Mouse (Mus musculus): ENCODE results near the gene Ralbp1.

Gene Ralbp1

DNA sequence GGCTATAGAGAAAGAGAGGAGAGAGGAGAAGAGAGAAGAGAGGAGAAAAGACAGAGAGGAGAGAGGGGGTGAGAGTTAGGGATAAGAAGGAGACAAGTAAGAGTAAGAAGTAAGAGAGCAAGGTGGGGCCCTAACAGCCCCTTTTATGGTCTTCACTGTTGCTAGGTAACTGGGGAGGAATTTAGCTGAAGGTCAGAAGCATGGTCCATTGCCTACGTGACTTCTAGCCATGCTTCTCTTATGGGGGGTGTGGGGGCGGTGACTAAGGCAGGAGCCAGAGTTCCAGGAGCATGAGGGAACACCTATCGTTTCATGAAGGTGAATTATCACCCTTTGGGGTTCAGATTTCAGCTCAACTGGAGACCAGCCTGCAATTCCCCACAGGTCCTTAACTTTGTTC is 10.4 kb upstream of the Ralbp1 start:
- DNase-seq (ENCODE audit: low read depth): no peak

DNA sequence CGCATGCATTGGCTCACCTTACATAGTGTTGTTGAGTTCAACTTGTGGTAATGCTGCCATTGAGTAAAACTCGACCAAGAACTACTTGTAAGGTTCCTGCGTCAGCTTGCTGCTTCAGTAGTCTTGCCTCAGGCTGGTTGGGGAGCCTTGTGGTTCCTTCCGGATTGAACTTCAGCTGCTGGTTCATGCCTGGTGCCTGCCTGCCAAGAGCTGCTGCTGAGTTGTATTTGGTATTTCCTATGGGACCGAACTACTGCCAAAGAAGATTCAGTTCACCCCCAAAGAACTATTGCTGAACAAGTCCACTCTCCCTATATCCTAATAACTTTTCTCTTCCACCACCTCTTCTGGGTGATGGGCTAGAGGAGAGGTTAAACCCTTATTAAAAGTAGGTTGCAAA is 3.9 kb upstream of the Ralbp1 start:
- DNase-seq (ENCODE audit: low read depth): no peak

DNA sequence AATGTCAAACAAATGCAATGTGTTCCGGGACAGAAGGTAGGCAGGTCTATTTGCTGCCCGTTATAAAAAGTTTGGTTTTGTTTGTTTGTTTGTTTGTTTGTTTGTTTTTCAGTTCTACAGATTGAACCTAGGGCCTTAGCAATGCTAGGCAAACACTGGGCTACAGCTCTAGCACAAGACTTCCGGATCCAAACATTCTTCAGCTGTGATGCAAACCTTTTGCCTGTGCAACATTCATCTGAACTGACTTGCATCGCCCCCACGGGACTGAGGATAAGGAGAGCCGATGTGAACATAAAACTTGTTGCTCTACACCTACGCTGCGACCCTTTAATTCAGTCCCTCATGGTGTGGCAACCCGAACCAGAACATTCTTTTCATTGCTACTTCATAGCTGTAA is 973 bp upstream of the Ralbp1 start:
- DNase-seq (ENCODE audit: low read depth): no peak

DNA sequence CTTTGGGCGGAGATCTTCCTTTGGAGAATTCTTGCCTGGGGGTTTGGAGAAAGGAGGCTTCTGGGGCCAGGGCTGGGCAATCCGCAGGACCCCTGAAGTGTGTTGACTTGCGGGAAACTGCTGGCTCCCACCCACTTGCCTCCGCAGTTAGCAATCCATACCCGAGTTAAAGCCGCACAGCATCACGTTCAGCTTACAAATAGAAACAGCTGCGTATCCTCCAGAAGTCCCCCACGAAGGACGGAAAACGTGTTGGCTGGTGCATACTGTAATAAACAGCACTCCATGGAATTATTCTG is 251 bp downstream of the Ralbp1 start:
- DNase-seq (ENCODE audit: low read depth): no peak

DNA sequence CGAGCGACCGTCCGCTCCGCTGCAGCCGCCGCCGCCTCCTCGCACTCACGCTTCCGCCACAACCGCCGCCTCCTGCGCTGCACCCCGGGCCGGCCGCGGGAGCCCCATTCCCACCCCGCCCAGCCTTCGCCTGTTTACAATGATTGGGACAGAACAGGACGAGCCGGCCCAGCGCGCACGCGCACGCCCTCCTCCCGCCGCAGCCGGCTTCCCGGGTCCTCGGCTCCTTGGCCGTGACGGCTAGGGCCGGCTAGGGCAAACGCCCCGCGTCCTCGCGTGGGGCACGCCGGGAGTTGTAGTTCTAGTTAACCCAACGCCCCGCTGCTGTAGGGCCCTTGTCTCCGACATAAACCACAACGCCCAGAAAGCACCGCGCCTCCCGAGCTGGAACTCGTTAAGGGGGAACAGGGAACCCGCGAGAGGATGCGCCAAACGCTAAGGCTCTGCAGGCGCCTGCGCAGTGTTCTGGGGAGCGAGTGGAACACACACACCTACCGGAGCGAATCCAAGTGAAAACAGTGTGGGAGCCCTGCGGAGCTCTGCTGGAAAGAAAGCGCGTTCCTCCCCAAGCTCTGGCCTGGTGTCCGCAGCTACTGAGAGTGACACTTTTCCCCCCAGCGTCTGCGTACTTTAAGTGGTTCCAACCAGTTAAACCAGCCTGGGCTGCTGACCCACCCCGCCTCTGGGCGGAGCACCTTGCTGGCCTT is 754 bp downstream of the Ralbp1 start:
- DNase-seq (ENCODE audit: low read depth): peak; percentile 99

DNA sequence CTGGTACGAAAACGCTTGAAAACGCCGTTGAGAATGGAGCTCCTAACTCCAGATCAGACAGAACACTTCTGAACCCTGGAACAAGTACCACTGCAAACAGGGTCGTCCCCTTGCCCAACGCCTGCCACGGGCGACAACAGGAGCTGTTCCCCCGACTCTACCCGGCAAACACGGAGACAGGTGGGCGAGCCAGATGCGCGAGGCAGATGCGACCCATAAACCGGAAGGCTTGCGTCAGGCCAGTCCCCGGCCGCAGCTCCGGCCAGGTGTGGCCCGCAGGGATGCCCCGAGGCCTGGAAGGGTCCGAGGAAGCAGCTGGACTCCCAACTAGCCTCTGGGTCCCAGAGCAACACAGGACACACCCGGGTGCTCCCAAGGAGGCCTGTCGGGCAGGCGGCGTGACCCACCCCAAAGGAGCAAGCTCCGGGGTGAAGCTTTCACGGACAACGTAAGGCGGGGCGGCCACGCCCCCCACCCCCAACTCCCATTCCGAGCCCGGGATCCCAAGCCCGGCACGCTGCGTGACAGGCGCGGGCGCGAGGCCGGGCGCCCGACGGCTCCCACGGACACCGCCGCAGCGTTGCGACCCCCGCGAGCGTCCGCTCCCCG is 1.4 kb downstream of the Ralbp1 start:
- peak; percentile 50 for DNase-seq (ENCODE audit: low read depth)

DNA sequence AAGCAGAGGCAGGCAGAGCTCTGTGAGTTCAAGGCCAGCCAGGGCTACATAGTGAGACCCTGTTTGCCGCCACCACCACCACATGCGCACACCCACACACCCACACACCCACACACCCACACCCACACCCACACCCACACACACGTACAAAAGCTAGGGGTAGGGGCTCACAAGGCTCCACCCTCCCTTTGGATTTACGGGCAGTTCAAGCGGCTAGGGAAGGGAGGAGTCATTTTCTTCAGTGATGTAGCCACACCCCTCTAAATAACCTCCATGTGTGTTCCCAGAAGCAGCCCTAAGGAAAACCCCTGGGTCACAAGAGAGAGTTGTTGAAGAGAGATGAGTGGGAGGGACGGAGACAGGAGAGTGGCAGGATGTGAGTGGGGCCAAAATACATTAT is 8.6 kb downstream of the Ralbp1 start:
- DNase-seq (ENCODE audit: low read depth): no peak

DNA sequence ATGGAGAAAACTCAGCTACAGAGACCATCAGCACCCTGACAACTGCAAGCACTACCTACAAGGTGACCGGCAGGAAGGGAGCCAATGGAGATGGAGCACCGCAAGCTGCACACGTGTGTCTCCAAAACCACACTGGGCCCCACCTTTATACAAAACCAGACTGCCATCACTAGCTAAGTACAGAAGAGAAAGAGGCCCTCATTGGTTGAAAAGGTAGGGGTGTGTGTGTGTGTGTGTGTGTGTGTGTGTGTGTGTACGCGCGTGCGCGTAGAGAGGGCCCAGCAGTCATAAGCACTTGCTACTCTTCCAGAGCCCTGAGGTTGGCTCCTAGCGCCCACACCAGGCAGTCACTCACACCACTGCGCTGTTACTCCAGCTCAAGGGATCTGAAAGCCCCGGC is 11.8 kb downstream of the Ralbp1 start:
- DNase-seq (ENCODE audit: low read depth): peak; percentile 68

DNA sequence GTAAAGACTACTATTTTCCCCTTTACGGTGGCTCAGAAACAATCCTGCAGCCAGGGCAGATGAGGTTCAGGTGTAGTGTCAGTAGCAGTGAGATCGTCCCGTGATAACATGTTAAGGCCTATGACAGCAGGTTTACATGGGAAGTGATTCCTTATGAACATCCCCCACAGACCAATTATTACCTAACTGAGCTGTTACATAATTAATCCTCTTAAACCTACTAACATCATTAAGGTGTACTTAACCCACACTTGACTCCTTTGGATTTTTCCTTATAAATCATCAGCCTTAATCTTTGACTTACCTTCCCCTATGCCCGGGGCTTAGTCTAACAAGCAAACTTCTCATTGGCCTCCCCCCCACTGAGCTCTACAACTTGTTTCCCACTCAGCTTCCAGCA is 12.4 kb downstream of the Ralbp1 start:
- no peak for DNase-seq (ENCODE audit: low read depth)

DNA sequence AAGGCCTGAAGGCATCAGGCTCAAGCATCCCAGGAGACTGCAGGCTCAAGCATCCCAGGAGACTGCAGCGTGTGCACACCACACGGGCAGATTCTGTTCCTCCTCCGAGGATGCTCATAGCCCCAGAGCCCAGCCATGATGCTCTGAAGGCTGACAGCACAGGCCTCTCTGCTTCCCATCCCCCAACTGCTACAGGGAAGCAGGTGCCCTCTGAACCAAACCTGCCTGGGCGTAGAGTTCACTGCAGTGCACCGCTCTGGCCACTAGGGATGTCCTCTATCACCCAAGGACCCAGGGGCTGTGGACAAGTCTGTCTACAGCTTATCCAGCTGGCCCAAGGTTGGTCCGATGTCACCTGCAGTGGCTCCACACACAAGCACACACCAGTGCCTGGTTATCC is 12.9 kb downstream of the Ralbp1 start:
- DNase-seq (ENCODE audit: low read depth): peak; percentile 84

DNA sequence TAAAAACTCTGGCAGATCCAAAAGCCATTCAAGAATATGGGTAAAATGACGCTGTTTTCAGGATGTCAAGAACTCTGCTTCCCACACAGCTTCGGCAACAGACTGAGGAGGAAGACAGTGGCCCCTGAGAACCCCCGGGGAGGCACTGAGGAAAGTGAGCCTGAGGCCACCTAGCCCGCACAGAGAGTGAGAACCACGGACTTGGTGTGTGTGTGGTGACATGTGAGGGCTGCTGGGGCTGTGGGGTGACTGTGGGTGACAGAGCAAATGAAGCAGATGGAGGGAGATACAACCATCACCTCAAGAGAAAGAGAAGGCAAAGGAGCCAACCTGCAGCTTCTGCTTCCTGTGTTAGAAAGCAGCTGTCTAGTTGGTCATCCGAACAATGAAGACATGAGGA is 13.5 kb downstream of the Ralbp1 start:
- DNase-seq (ENCODE audit: low read depth): peak; percentile 56

DNA sequence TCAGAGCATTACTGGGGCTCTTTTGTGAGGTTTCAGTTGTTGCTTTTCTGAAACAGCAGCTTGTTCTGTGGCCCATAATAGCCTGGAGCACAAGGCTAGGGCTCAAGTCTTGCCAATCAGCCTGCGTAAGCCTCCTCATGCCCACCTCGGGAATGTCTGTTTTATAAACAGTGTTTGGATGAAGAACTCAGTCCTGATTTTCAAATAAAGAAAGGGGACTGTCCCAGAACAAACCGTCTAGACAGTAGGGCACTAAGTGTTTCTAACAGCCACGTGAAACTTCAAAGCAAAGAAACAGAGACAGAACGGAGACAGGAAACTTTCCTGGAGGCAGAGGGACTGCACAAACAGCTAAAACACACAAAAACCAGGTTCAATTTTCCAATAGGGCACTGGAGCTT is 14.0 kb downstream of the Ralbp1 start:
- DNase-seq (ENCODE audit: low read depth): no peak

DNA sequence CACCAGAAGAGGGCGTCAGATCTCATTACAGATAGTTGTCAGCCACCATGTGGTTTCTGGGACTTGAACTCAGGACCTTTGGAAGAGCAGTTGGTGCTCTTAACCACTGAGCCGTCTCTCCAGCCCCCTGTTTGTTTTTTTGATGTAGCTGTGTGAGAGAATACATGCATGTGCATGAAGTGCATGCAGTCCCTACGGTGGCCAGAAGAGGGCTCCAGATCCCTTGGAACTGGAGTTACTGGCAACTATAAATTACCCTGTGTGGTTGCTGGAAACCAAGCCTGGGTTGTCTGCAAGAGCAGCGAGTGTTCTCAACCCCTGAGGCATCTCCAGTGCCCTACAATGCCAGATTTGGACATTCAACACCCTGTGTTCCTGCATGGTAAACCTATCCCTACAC is 15.5 kb downstream of the Ralbp1 start:
- peak; percentile 92 for DNase-seq (ENCODE audit: low read depth)

DNA sequence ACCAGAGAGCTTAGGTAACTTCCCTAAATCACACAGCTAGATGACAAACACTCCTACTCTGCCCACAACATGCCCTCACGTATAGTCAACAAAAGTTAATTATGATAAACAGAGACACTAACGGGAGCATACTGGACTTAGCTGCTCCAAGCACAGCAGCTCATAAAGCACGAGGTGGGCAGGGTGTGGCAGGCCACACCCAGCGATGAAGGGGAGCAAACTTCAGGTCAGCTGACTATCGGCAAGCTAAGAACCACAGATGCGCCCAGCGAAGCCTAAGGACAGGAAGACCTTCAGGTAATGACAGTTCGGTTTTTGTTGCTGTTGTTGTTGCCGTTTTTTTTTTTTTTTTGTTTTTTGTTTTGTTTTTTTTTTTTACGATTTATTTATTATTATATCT is 15.9 kb downstream of the Ralbp1 start:
- no peak for DNase-seq (ENCODE audit: low read depth)

DNA sequence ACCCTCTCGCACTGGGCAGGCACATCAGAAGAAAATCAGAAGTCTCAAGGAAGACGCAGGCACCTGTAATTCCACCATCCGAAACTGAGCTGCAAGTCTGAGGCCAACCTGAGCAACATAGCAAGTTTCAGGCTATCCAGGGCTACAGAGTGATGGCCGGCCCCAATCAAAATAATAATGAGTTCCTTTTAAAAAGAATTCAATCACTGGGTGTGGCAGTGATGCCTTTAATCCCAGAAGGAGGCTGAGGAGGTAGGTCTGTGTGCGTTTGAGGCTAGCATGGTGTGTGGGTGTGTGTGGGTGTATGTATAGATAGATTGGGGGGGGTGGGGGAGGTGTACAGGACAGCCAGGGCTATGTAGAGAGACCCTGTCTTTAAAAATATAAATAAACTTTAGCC is 17.6 kb downstream of the Ralbp1 start:
- DNase-seq (ENCODE audit: low read depth): no peak

DNA sequence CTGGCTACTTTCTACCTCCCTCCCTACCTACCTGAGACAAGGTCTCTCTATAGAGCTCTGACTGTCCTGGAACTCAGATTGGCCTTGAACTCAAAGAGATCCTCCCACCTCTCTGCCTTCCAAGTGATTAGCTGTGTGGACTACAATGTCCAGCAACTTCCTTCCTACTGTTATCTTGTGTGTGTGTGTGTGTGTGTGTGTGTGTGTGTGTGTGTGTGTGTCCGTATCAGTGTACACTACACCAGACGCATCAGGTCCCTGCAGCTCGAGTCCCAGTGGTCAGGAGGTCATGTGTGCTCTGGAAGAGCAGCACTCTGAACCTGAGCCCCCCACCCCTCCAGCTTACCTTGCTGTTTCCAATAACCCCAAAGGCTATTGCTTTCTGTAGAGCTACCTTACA is 19.4 kb downstream of the Ralbp1 start:
- DNase-seq (ENCODE audit: low read depth): no peak

DNA sequence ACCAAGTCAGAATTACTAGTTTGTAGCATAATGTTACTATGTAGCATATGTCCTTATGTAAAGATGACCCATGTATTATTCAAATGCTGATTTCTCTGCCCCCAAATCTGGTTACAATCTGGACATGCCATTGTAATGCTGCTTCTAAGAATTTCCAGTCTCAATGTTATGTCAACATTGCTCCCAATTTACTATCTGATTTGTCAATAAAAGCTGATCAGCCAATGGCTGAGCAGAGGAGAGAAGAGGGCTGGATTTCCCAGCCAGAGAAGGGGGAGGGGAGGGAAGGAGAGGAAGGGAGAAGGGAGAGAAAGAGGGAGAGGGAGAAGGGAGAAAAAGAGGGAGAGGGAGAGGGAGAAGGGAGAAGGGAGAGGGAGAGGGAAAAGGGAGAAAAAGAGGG is 20.3 kb downstream of the Ralbp1 start:
- no peak for DNase-seq (ENCODE audit: low read depth)

DNA sequence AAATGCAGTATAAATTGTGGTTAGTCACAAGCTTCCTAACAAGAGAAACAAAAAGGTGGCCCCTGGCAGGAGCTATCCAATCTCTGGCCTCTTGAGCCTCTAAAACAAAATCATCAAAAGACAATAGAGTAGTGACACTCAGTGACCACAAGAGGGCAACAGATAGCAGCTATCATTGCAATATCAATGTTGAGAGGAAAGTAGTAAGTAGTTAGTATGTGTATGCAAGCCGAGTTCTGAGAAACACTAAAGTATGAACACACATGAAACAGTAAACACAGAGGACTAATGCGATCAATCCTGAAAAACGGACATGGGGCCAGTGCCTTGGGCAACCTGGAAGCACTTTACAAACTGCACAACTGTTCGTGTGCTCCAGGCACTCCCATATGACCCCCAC is 20.9 kb downstream of the Ralbp1 start:
- DNase-seq (ENCODE audit: low read depth): peak; percentile 79

DNA sequence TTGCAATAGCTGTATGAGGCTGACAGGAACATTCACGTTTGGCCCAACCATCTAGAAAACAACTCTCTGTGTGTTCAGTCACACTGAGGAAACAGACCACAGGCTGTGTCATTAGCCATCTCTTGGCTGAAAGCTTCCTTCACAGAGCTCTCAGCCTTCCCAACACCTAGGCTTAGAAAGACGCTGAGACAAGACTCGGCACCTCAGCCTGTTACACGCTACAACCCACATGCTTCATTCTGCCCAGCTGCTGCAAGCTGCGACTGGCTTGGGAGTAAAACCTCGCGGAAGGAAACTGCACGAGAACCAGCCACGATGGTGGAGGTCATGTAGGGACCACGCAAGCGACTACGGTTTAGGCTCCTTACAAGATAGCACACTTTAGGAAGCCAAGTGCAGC is 21.8 kb downstream of the Ralbp1 start:
- no peak for DNase-seq (ENCODE audit: low read depth)

DNA sequence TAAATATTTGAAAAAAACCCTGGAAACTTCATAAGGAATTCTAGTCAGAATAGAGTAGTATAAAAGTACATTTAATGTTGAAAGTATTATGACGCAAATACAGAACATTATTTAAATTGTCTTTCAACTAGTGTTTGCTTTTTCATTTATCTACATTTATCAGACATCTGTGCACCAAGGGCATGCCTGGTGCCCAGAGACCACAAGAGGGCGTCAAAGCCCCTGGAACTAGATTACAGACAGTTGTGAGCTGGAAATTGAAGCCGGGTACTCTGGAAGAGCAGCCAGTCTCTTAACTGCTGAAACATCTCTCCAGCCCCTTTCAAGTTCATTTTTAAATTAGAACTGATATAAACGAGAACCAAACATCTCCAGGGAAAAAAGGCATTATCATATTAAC is 23.0 kb downstream of the Ralbp1 start:
- DNase-seq (ENCODE audit: low read depth): peak; percentile 66

DNA sequence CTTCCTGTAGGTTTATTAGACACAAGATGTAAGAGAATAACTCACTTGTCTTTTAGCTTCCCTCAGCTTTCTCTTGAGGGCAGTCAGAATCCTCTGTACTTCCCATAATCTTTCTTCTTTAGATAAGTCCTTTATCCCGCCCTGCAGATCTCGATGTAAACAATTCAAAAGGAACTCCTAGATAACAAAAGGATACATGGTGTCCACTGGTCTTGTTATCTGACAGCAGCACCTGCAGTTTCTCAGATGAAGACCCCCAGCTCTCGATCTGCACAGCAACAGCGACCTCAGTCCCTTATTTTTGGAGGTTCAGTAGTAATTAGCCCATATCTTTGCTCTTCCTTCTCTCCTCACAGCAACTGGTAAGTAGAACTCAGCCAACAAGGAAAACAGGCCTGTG is 28.0 kb downstream of the Ralbp1 start:
- no peak for DNase-seq (ENCODE audit: low read depth)

DNA sequence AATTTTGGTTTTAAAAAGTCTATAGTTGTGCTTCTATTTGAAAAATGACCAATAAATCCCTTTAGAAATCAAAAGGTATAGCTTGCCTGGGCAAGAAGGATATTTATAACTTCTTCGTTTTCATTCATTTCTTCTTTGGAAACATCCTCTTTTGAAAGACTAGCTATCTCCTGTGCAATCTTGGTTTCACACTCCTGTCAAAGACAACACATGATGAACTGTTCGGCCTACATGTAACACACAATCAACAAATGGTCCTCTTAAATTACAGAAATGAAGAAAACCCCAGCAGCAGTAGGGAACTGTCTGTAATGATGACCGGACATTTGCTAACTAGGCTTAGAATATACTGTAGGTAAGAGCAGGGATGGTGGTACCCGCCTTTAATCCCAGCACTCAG is 31.6 kb downstream of the Ralbp1 start:
- DNase-seq (ENCODE audit: low read depth): no peak

DNA sequence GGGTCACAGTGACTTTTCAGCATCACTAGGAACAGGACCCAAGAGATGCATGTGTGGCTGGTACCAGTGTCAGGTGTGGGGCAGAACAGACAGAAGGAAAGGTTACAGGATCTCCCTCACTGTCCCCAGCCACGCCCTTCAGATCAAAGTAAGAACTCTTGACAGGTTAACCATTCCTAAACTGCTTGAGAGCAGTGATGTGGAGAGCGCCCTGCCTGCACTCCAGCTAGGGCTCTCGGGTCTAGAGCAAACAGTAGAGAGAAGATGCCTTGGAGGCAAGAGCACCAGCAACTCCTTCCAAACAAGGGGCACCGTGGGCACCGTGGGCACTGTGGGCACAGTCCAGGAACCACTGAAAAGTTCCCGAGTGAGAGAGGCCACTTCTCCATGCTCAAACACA is 32.3 kb downstream of the Ralbp1 start:
- DNase-seq (ENCODE audit: low read depth): no peak

DNA sequence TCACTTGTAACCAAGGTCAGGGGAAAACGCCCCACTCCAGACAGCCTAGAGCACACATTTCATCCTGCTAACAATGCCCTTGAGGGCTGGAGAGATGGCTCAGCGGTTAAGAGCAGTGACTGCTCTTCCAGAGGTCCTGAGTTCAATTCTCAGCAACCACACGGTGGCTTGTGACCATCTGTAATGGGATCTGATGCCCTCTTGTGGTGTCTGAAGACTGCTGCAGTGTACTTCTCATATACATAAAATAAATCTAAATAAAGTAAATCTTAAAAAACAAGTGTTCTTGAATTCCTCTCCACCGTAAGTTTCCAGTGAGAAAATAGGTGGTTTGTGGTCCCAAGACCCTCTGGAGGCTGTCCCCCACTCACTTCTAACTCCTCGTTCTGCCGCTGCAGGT is 33.8 kb downstream of the Ralbp1 start:
- DNase-seq (ENCODE audit: low read depth): no peak

DNA sequence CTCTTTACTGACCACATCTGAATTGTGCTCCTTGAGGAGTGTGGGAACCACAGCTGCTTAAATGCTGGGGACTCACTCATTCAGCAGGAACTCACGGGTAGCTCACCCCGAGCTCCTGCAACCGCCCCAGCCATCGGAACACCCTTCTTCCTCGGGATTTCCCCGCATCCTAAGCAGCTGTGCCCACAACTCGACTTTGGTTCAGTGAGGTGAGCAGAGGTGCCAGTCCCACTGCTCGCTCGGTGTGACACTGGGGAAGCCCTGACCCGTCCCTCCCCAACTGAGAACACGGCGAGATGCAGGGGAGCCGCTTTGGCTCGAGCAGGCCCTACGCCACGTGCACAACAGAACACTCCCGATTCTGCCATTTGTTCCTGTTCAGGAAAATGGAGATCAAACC is 35.1 kb downstream of the Ralbp1 start:
- no peak for DNase-seq (ENCODE audit: low read depth)

Measured in induced T-regulatory cell, adult 2 months (primary cell).